Mouse (Mus musculus) embryo, embryonic 9.5 days (tissue): ENCODE results near the gene Slc22a19.
"Not testable (repeated sequence)": the region's sequence is repeated elsewhere in the genome, so short reads cannot be mapped to it uniquely, and the experiment has no call there.

Experiments
- DNase-seq: peaks from one replicate; pipeline ENCODE4 v3.0.0-alpha.2; 2017; ENCODE audit errors: extremely low spot score

The Slc22a19 gene

DNA sequence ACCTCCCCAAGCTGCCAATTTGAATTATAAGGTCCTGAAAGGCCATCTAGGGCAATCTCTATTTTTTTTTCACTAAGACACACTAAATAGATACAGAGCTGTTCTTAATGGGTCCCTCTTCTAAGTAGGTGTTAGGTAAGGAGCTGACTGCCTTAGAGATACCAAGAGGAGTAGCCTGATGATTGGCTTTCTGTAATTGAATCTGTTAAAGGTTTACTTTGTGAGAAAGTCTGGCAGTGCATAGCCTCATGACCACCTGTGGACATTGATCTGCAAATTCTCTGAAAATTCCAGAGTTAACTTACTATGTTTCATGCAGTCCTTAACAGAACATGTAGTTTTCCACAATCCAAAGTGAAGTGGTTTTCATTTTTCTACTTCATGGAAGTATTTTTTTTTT, at the start of gene Slc22a19:
TSS of gene Slc22a19 (minus strand) at position 163 of the 400 bp plus-strand sequence.
- no peak for DNase-seq

DNA sequence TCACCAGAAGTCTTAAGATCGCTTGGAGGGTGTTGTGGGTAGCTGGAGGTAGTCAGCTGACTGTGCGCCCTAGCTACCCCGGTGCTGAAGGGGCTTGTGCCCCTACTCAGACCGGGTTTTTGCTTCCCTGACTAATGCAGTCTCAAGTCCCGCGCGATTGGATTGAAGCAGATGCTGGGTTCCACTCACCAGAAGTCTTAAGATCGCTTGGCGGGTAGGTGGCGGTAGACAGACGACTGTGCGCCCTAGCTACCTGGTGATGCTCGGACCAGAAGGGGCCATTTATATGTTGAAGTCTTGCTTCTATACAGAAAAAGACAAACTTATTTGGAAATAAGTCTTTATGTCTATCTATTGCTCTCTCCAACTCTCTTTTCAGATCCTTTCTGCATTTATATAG, 42.3 kb upstream of the Slc22a19 start:
- DNase-seq, result not testable (repeated sequence)

- no peak for DNase-seq
Observed at GRCm38 (mm10) chr19:7729543-7729942, 18.4 kb upstream of the Slc22a19 start.

- not testable (repeated sequence) for DNase-seq
Observed at GRCm38 (mm10) chr19:7693104-7693503, 18.0 kb downstream of the Slc22a19 start.

DNA sequence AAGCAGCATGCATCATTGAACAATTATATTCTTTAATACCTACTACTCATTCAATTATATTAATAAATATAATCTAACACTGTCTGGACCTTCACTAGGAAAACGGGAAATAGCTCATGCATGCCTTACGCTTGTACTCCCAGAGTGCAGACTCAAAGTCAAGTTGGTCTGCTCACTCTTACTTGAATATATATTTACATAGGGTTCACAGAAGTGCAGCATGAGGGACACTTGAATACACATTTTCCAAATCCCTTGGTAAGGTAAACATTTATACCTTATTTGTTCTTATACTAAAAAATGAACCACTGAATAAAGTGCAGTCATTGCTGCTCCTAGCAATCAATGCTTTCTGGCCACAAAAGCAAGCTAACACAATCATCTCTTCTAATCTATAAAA, 19.9 kb downstream of the Slc22a19 start:
- DNase-seq, result no peak

- no peak for DNase-seq
Observed at GRCm38 (mm10) chr19:7687988-7688387, 23.1 kb downstream of the Slc22a19 start.

DNA sequence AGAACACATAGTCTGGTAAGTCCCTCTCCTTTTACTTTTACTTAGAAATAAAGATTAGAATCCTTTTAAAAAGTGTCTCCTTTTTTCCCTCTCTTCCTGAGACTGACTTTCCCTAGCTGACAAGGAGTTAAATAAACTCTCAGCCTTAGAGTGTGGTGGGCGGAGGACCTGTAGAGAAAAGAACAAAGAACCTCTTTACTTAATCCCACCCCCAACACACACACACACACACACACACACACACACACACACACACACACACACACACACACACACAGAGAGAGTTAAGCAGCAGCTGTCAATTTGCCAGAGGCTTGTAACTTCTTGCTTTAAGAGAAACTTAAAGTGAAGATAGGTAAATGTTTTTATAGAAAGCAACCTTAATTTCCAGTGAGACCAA, 39.1 kb downstream of the Slc22a19 start:
- peak; percentile 2 for DNase-seq

DNA sequence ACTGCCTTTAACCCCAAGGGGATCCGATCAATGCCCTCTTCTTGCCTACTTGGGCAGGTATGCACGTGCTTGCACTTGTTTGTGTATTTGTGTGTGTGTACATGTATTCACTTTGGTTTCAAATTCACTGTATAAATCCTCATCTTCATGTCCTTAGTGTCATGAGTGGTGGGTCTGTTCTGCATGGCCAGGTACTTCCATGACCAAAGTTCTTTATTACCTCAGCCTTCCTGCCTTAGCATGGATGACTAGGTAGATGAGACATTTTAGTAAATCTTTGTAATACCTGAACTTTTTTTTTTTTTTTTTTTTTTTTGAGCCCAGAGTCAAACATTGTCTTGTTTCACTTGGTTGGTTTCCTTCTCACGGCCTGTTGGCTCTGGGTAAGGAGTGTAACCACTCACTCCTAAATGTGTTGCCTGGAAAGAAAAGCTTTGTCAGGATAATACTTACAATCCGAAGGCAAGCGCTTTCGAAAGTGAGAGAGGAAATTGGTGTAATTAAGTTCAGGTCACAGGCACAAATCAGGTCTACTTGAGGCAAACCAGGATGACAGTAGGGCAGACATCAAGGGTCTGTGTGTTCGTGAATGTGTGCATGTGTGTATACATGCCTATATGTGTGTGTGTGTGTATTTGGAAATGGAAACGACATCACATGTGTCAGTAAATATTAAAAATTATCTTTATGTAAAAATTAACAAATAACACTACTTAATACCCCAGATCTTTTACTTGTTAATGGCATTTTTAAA, 62.0 kb downstream of the Slc22a19 start:
- DNase-seq, result no peak

- no peak for DNase-seq
Observed at GRCm38 (mm10) chr19:7633786-7634185, 77.3 kb downstream of the Slc22a19 start.

GRCm38 (mm10) chr19:7633021-7633420, 78.1 kb downstream of the Slc22a19 start:
- no peak for DNase-seq
